Mouse (Mus musculus) kidney, adult 11 months (tissue): ENCODE measurements around the gene Kcnj16.

Experiments
- DNase-seq: peaks from one replicate; pipeline ENCODE4 v3.0.0; 2022

Kcnj16 gene

DNA sequence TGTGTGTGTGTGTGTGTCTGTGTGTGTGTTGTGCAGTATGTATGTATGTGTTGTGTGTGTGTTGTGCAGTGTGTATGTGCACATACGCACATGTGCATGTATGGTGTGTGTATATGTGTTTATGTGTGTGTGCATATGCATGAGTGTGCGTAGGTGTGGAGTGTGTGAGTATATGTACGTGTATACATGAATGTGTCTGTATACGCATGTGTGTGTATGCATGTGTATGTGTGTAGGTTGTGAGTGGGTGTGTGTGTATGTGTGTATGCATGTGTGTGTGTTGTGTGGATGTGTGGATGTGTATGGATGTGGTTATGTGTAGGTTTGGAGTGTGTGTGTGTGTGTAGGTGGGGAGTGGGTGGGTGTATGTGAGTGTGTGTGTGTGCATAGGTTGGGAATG lies 89.6 kb downstream of the Kcnj16 start:
- DNase-seq = no peak

DNA sequence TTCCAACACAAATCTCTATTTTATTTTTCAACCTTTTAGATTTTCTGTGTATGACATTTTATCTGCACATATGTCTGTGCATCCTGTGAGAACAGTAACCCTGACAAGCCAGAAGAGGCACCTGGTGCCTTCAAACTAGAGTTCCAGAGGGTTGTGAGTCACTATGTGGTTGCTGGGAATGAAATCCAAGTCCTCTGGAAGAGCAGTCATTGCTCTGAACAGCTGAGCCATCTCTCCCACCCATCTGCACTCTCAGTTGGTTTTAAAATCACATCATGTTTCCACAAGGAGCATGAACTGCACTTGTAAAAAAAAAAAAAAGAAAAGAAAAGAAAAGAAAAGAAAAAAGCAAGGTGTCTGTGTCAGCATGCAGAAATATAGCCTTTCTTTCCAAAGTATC lies 91.6 kb downstream of the Kcnj16 start:
- DNase-seq = no peak

DNA sequence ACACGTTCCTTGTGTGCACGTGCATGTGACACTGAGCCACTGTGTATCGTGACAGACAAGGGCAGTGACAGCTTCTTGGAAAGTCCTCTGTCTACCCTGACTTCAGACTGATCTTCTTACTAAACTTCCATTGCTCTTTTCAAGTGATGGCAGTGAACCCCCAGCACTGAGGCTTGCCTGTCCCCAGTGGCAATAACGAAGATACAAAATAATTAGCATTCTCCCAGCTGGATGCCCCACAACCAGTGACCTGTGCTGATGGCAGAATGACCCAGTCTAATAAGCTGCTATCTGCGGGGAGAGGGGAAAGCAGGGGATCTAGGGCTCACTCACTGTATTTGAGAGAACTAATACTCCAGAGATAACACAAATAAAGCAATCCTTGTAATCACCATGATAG lies 92.4 kb downstream of the Kcnj16 start:
- DNase-seq = no peak

DNA sequence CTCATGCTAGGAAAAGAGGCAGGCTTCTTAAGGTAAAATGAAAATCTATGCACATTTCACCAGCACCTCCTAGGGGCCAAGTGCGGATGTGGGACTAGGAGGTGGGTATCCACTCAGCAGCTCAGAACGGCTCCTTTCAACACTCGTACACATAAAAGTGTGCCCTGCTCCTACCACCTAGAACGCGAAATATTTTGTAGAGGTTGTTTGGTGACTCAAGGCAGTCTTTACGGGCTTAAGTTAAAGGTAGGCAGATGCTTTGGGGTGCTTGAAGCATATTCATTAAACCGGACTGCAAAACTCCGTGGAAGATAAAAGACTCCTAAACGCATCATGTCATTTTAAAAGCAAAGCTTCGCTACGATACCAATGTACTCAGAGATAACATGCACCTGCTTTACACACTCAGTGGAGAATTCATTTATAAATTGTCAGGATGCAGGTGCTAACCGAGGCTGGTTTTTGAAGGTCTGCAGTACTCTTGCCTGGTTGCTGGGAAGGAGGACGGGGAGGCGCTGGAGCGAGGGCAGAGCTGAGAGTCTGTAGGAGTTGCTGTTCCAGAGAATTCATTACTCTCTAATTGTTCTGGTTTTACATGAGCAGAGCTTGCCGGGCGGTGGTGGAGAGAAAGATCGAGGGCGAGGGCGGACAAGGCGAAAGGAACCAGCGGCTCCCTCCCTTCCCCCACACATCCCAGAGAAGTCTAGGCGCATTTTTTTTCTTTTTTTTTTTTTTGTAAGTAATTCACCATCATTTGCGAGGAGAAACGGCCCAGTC lies 97.1 kb downstream of the Kcnj16 start:
- peak; percentile 36 for DNase-seq

DNA sequence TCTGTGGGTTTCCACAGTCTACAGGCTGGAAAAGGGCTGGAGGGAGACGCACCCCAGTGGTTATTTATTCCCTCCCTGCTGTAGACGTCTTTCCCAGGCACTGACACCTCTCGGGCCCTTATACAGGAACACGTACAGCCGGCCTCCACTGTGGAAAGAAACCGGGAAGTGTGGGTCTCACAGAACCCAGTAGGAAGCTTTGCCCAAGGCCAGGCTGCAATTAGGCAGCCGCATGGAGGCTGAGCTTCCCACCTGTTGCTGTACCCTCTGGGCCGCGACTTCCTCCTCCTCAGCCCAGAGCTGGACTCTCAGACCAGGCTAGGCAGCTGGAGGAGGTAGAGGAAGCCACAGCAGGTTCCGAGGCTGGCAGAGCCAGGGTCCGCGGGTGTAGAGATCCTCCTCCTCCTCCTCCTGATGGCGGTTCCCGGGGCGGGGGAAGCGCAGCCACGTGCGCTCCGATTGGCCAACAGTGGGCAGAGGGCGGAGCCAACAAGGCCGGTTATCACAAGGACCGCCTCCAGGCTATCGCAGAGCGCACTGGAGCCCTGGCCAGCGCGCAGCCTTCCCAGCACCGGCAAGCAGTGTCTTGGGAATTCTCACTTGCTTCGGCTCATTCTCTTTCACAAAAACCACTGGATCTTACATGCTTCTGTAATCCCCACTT lies 97.9 kb downstream of the Kcnj16 start, which contains the start of gene Kcnj2:
TSS of gene Kcnj2 (plus strand) at position 530 of the 664 bp plus-strand sequence.
- peak; percentile 92 for DNase-seq

DNA sequence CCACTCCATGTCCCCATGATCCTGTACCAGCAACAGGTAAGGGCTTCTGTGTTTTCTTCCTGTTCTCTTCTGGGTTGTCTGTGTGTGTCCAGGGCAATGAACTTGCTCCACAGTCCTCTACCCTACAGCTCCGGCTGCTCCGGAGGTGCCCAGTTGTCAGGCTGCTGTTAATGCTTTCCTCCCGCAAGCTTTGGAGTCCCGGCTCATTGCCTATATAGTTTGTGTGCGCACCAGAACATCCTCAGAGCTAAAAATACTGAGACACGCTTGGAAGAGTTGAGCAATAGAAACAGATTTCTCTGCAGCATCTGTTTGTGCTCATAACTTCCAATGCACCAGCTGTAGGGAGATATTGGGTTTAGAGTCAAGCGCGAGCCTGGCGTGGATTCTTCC lies 98.5 kb downstream of the Kcnj16 start:
- DNase-seq = no peak

DNA sequence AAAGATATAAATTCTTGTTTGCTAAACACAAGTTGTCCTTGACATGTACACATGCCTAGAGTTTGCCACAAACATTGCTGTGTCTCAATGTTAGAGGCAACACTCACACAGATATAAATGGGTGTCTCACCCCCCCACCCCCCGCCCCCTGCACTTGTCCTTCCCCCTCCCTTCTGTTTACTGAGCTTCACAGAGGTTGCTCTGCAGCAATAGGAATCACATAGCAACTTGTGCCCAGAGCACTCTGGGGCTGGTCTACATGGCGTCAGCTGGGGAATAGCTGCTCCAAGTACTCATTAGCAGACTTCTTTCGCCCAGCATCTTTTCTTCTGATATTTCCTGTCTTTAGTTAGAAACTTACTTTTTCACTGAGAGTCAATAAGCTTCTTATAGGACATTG lies 100.0 kb downstream of the Kcnj16 start:
- DNase-seq = no peak

DNA sequence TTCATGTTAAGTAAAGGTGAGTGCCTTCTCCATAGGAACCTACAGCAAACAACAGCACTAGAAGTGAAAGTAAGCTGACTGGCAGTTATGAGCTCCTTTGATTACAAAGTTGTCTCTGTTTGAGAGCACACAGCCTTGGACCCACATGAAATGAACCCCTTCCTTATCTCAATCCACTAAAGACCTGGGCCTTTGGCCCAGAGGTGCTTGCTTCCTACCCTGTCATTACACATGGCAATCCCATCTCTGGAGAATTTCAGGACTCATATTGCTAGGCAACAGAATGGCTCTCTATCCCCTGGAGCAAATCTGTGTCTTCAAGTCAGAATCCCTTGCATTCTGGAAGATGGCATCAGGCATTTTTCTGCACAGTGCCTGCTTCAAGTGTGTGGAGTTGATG lies 102.6 kb downstream of the Kcnj16 start:
- DNase-seq = no peak

DNA sequence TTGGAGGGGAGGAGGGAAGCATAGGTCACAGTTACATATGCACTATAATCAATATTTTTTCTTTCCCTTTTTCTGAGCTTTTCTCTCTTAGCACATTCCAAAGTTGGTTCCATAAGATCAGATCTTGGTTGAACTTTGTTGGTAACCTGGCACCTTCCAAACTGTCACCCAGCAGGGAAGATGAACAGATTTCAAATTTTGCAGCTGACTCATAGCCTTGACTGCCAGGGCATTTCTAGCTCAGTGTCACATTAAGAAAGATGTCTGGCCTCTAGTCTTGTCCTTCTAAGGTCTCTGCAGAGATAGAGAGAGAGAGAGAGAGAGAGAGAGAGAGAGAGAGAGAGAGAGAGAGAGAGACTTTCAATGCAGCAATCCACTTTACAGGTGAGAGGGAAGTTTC lies 106.3 kb downstream of the Kcnj16 start:
- no peak for DNase-seq
